Mouse (Mus musculus) embryonic fibroblast, embryonic 13.5 days (primary cell): Measurements from ENCODE around the gene Slc15a1. TPM values are rescaled to one million over a fixed set of nuclear protein-coding genes. Genes with fewer than 3 reads are reported as not detected.

Experiments used
- H3K27ac ChIP-seq: 2 replicates; pipeline ENCODE4 v1.5.1; 2012; ENCODE audit warnings: low read length, control low read depth, inconsistent platforms; ENCODE audit not compliant: insufficient read depth
- H3K4me1 ChIP-seq: 2 replicates; pipeline ENCODE4 v1.6.1; 2011; ENCODE audit warnings: low read length; ENCODE audit not compliant: control insufficient read depth, insufficient read depth
- H3K4me3 ChIP-seq: 2 replicates; pipeline ENCODE4 v1.5.1; 2011; ENCODE audit warnings: mild to moderate bottlenecking, control low read depth, low read length; ENCODE audit not compliant: insufficient read depth
- CTCF ChIP-seq: IDR thresholded peaks from 2 replicates; pipeline ENCODE4 v1.5.1; 2011; ENCODE audit warnings: mild to moderate bottlenecking, control low read depth, low read length, moderate library complexity, borderline replicate concordance; ENCODE audit not compliant: insufficient read depth
- POLR2A ChIP-seq: IDR thresholded peaks from 2 replicates; pipeline ENCODE4 v1.6.1; 2011; ENCODE audit warnings: low read depth, mild to moderate bottlenecking, control low read depth, low read length, moderate library complexity
- polyA plus RNA-seq: library from polyadenylated mRNA; stranded (reverse); fragments of >200 nt; gene quantifications from 2 replicates; pipeline ENCODE4 v1.2.4, GENCODE M21; 2011; ENCODE audit warnings: low read depth; ENCODE audit not compliant: missing spikeins, insufficient read length

Gene Slc15a1
- polyA plus RNA-seq, 1 experiment = not detected

DNA sequence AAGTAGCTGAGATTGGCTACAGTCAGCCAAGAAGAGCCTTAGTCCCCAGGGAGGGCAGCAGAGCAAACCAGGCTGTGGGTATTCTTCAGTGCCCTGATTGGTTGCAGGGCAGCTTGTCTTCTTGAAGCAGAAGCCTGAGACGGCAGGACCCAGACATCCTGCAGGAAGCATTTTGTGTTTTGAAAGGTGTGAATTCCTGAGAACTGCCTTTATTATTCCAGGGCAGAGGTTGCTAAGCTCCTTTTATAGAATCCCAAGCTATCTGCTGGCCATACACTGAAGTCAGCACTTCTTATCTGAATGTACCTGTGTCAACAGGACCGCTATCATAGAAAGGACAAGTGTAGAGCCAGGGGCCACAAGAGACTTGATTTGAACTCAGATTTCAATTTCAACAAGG, 10.8 kb downstream of the Slc15a1 start:
- no peak overlapping the region for H3K4me3 ChIP-seq
- no peaks in the 10 kb centered on the region for H3K4me1 ChIP-seq
- TF ChIP-seq POLR2A (no peak), CTCF (no peak)
- H3K27ac ChIP-seq = no peak overlapping the region

DNA sequence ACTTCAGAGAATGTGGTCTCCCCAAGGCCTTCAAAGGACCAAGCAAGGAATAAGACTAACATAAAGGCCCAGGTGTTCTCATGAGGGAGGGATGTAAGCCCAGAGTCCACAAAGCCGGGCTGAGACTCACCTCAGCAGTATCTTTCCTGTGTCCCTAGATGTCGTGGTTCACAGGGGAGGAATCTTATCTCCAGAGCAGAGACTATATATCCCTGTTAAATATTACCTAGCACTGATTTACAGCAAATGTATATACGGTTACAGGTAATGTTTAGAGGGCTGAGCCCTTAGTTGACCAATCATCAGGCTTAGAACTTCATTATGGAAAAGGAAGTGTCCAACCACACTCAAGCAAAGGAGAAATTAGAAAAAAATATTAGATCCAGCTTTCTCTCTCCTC, 11.3 kb downstream of the Slc15a1 start:
- H3K4me3 ChIP-seq = no peak overlapping the region
- H3K4me1 ChIP-seq = no peaks in the 10 kb centered on the region
- TF ChIP-seq POLR2A = no peak
- no peak for TF ChIP-seq CTCF
- no peak overlapping the region for H3K27ac ChIP-seq

DNA sequence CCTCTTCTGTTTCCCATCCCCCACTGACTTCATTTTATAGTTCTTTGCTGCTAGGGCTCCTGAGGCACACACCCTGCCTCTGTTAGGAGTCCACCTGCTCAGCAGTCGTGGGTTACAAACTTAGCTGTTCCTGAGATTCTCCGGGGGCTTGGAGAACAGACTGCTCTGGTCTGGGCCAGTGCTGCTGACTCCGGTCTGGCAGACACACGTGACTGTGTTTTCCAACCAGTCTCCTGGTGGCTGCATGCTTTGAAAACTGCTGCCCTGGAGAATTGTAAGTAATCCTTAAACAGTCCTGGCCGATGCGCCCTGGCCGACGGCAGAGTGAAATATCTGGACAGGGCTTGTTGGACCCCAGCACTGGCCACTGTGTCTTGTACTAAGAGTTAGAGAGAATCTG, 12.7 kb downstream of the Slc15a1 start:
- no peak overlapping the region for H3K4me3 ChIP-seq
- TF ChIP-seq CTCF (no peak), POLR2A (no peak)
- no peak overlapping the region for H3K27ac ChIP-seq
- H3K4me1 ChIP-seq = no peaks in the 10 kb centered on the region

DNA sequence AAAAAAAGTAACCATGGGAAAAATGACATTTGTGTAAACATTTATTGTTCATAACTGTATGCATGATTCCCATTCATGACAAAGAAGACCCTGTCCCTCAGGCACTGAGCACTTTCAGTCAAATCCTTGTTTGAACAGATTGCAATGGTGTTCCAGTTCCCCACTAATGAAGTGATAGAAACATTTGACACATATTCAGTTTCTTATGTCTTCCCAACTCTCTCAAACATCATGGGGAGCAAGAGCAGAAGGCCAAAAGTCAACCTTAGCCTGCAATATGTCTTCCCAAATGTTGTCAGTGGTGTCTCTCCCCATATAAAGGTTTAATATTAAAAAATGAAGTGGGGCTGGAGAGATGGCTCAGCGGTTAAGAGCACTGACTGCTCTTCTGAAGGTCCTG, 19.3 kb downstream of the Slc15a1 start:
- H3K27ac ChIP-seq = no peak overlapping the region
- H3K4me1 ChIP-seq = no peaks in the 10 kb centered on the region
- H3K4me3 ChIP-seq = no peak overlapping the region
- no peak for TF ChIP-seq POLR2A

DNA sequence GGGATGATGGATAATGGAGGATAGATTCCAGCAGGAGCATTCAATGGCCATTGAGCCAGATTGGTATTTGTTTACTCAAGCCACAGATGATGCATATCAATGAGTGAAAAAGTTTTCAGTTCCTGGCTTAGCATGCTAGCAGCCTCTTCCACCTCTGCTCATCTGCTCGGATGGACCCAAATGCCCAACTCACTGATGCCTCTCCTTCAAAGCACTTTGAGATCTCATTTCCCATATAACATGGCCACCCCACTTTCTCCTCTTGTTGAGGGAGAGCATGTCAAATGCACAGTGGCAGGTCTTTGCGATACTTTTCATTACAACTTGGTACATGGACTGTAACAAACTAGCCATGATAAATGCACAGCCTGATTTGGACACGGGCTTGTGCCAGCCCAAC, 20.6 kb downstream of the Slc15a1 start:
- no peak for TF ChIP-seq CTCF
- no peak for TF ChIP-seq POLR2A
- no peak overlapping the region for H3K4me3 ChIP-seq
- H3K27ac ChIP-seq = no peak overlapping the region
- no peaks in the 10 kb centered on the region for H3K4me1 ChIP-seq

DNA sequence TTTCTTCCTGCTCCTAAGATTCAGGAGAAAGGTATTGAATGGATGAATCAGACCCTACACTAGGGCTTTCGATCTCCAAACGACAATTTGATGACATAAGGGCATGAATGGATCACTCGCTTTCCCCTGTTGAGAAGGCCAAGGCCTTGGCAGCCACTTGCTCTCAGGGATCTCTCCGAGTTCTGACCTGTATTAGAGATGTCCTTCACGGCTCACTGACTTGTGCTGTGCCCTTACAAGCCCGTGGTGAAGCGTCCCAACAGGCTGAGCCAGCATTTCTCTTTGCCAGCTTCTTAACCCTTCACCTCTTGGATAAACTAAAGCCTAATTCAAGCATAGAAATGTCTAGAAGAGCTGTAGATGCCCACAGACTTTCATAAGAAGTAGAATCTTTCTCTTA, 22.9 kb downstream of the Slc15a1 start:
- no peaks in the 10 kb centered on the region for H3K4me1 ChIP-seq
- no peak overlapping the region for H3K4me3 ChIP-seq
- H3K27ac ChIP-seq = no peak overlapping the region
- TF ChIP-seq CTCF (no peak), POLR2A (no peak)

DNA sequence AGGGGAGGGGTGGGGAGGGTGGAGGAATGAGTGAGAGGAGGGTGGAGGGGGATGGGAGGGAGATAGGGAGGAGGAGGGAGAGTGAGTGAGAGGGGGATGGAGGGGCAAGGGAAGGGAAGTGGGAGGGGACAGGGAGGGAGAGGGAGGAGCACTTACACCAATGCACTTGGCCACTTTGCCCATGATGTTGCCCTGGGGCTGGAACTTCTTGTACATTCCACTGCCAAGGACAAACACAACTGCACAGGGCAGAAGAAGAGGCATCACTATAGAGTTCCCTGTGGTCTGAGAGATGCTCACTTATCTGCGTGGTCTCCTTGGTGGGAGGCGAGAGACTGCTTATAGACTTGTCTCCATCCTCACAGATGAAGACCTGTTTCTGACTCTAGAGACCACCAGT, 23.5 kb downstream of the Slc15a1 start:
- H3K4me3 ChIP-seq = no peak overlapping the region
- no peak for TF ChIP-seq POLR2A
- TF ChIP-seq CTCF = no peak
- H3K27ac ChIP-seq = no peak overlapping the region
- H3K4me1 ChIP-seq = no peaks in the 10 kb centered on the region

DNA sequence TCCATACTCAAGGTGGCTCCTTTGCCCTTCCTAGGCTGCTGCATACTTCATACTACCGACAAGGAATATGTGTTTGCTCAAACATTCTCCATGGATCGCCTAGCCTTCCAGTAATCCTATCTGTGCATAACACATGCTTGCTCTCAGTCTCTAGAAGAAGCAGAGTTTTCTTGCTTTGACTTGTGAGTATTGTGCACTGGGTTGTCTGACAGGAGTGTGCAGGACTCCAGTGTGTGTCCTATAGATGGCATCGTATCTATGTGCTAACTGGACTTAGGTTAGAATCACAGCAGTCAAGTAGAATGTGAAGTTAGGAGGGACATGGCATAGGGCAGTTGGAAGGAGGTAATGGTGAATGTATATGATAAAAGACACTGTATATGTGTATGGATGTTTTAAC, 26.0 kb downstream of the Slc15a1 start:
- Histone ChIP-seq H3K4me1 (no peaks in the 10 kb centered on the region), H3K27ac (no peak overlapping the region), H3K4me3 (no peak overlapping the region)
- no peak for TF ChIP-seq CTCF
- no peak for TF ChIP-seq POLR2A

DNA sequence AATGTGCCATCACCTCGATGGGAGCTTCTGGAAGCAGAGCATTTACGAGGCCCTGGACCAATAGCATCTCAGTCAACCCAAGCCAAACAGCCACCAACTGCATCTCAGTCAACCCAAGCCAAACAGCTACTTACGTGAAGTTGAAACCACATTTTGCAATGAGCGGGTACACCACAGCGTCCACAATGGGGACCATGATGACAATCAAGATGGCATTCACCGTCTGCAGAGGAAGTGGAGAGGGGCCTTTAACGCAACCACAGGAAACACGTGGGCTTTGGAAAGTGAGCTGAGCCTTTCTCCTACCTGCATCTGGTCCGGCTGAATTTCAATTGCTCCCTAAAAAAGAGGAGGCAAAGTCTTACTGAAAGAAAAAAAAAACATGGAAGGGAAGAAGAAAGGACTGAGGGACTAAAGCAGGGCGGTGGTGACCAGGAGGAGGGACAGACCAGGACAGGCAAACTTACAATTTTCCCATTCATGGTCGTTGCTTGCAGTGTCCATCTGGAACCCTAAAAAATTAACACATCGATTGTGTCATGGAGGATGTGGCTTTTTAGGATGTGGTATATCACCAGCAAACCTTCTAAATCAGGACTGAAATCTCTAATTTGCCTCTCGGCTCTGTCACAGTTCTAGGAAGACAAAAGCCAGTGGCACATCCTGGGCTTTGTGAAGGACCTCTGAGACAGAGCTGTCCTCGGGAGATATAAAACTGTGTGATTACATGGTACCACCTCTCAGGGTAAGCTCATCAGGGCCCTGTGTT, 26.9 kb downstream of the Slc15a1 start:
- H3K27ac ChIP-seq = no peak overlapping the region
- H3K4me1 ChIP-seq = no peaks in the 10 kb centered on the region
- no peak overlapping the region for H3K4me3 ChIP-seq
- no peak for TF ChIP-seq CTCF
- no peak for TF ChIP-seq POLR2A

DNA sequence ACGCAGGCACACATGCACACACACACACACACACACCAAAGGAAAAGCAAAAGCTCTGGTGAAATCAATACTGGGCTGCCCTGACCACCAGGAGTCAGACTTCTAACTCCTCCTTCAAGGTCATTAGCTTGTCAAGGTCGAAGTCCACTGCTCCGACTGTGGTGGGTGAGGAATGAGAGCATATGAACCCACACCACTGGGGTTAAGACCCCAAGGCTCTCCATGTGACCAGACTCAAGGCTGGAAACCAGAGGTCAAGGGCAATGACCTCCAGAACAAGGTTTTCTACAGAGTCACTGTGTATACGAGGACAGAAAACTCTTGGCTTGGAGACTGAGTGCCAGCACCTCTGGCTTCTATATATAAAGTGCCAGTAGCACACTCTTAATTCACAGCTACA, 31.2 kb downstream of the Slc15a1 start:
- TF ChIP-seq POLR2A (no peak), CTCF (no peak)
- Histone ChIP-seq H3K4me1 (no peaks in the 10 kb centered on the region), H3K27ac (no peak overlapping the region), H3K4me3 (no peak overlapping the region)
